Mouse (Mus musculus) ovary, postnatal 10 days (tissue): ENCODE data around the gene Mrpl12.
"Not testable (repeated sequence)": the region's sequence is repeated elsewhere in the genome, so short reads cannot be mapped to it uniquely, and the experiment has no call there.

ENCODE experiments used
- DNase-seq: peaks from one replicate; pipeline ENCODE4 v3.0.0; 2022; ENCODE audit warnings: low spot score

The Mrpl12 gene

DNA sequence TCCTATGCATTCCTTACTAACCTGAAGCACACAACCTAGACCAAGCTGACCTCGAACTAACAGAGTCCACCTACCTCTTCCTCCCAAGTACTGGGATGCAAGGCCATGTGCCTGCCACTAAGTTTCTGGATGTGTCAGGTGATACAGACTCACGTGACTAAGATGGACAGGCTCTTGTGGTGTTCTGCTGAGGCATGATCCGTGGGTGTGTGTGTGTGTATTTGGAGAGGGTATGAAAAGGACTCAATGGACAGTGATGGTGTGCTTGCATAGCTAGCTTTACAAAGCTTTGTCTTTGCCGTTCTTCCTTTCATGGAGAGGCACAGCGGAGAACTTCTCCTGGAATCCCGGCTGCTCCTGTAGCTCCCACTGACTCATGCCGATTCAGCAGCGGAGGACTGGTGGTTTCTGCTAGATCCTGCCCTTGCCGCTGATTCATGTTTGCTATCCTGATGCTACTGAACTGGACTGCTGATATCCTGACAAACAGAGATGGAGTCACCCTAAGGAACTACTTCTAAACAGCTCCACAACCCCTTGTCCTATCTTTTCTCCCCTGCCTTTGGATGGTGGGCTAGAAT, 24.0 kb downstream of the Mrpl12 start:
- no peak for DNase-seq

DNA sequence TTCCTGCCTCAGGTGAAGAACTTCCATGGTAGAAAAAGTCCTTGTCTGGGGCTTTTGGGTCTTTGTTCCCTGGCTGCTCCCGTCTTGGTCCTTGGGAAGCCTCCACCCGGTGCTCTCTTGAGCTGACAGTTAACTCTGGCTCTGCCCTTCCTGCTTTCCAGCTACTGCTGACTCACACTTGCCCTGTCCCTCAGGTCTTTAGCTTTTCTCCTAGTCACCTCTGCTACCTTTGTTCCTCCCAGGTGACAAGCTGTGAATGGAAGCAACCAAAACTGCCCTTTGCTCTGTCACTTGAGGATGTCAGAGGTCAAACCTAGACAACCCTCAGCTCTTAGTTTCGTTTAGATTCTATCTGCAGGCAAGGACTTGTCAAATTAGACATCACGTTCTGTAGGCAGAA, 25.5 kb downstream of the Mrpl12 start:
- no peak for DNase-seq

DNA sequence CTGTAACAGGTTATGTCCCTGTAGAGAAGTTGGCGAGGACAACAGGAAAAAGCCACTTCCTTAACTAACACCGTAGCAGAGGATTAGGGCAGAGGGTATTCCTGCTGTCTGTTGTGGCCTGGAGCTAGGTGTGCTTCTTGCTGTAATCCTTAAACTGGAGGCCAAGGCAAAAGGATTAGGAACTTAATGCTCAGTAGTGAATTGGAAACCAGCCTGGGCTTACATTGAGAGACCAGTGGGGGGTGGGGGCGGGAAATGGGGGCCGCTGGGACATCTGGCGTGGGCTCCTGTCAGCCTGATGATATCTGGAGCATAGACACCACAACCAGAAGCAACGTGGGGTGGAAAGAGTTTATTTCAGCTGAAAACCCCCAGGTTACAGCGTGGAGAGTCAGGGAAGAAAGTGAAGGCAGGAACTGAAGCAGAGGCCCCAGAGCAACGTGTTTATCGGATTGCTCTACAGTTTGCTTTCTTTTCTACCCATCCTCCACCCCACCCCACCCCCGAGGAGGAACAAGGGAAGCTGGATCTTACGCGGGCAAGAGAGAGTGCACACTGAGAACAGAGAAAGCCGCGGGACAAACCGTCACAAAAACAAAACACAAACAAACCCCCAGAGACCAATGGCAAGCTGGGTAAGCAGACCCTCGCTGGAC, 26.1 kb downstream of the Mrpl12 start:
- no peak for DNase-seq

GRCm38 (mm10) chr11:120512790-120513453, 28.5 kb downstream of the Mrpl12 start:
- DNase-seq: no peak

DNA sequence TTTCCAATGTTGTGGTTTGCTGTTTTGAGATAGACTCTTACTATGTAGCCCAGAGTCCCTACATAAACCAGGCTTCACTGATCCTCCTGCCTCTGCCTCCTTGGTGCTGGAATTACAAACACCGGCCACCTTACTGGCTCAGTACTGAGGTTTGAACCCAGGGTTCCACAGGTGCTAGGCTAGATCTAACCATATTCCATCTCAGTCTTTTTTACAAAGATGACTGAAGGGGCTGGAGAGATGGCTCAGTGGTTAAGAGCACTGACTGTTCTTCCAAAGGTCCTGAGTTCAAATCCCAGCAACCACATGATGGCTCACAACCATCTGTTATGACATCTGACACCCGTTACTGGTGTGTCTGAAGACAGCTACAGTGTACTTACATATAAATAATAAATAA, 29.8 kb downstream of the Mrpl12 start:
- DNase-seq: not testable (repeated sequence)

DNA sequence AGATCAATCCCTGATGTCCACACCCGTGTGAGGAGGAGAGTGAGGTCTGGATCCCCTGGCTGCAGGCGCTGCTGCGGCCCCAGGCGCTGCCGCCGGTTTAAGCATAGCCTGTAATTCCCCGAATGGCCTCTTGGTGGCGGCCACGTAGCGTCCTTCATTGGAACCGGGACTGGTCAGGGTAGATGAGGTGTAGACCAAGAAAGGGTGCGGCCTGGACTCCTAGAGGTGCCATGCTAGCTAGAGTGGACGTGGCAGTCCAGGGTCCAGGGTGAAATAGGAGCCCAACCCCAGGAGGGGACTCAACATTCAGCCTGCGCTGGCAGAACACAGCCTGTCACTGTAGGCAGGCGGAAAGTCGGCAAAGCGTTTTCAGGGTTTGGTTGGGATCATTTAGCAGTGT, 31.2 kb downstream of the Mrpl12 start:
- DNase-seq: peak; percentile 89

GRCm38 (mm10) chr11:120517147-120517546, 32.7 kb downstream of the Mrpl12 start:
- no peak for DNase-seq

DNA sequence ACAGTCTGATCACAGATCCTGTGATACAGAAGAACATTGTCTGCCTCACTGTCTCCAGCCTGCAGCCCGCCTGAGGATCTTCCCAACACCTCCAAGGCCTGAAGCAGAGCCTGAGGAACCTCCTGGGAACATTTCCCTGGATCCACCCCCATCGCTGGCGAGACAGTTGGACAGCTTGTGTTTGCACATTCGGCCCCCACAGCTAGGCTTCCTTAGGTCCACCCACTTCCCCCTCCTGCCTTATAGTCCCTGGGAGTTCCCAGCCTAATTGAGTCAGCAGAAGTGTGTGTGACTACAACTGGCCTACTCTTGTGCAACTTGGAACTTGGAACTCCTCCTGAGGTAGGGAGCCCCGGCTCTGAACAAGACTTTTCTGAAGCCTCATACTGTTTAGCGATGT, 33.6 kb downstream of the Mrpl12 start:
- no peak for DNase-seq

DNA sequence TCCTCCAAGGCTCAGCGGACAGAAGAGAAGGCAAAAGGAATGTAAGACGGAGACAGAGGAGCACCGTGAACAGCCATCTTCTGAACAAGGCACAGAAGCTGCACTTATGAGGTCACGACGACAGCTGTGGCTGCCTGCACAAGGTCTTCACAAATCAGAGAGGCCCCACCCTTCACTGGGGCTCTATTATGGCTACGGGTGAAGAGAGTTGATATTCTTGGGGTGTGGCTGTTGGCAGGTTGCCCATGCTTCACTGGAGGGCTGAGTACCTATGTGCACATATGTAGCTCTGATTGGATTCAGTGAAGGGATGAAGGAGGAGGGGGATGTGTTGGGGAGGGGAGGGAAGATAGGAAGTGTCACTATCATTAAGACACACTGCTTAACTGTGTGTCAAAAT, 34.1 kb downstream of the Mrpl12 start:
- no peak for DNase-seq

- DNase-seq: no peak
These were observed 35.3 kb downstream of the Mrpl12 start for GRCm38 (mm10) chr11:120519738-120520137.

GRCm38 (mm10) chr11:120520498-120520897, 36.1 kb downstream of the Mrpl12 start:
- DNase-seq: no peak

DNA sequence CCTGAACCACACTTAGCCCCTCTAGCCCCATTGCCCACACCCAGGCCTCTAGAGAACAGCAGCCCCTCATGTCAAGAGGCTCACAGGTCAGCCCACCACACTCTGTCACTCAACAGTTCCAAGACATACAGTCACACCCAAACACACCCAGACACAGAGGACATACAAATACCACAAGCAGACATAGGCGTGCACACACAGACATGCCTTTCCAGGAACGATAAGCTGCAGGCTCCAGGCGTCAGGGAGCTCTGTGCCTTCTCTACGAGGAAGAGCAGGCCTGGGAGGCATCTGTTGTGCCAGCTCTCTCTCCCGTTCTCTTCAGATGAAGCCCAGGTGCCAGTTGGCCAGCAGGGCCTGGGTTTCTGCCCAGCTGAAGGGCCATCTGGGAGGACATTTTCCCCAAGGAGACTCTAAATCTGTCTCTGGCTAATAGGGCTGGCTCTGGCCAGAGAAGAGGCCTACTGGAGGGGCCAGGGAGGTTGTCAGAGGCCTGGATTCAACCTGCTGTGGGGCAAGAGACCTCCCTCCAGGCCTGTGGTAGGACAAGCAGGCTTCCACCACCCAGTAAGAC, 36.6 kb downstream of the Mrpl12 start:
- DNase-seq: no peak

DNA sequence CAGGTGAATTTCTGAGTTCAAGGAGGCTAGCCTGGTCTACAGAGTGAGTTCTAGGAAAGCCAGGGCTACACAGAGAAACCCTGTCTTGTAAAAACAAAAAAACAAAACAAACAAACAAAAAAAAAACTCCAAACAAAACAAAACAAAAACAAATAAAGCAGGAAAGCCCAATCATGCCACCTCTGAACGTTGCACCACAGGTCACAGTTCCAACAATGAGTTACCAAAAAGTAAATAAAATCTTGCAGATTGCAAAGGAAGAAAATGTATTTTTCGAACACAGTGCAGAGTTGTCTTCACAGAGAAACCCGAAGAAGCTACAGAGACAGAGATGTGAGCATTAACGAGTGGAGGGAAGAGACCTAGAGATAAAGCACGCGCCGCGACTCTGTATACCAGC, 38.2 kb downstream of the Mrpl12 start:
- no peak for DNase-seq

DNA sequence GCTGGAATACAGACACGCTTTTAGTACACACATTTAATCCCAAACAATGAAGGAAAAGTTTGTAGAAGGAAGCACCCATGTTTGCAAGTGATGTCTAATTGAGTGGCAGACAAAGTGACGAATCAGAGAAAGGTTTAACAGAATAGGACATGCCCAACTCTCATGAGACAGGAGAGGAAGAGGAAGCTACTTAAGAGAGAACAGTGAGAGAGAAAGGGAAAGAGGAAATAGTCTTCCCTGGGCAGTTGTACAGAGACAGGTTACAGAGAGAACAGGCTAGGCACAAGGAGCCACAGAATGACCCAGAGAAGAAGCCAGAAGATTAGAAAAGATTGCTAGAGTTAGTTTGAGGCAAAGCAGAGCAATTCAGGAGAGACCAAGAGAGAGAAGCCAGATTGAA, 41.5 kb downstream of the Mrpl12 start:
- DNase-seq: no peak

GRCm38 (mm10) chr11:120527690-120528354, 43.4 kb downstream of the Mrpl12 start:
- DNase-seq: no peak

DNA sequence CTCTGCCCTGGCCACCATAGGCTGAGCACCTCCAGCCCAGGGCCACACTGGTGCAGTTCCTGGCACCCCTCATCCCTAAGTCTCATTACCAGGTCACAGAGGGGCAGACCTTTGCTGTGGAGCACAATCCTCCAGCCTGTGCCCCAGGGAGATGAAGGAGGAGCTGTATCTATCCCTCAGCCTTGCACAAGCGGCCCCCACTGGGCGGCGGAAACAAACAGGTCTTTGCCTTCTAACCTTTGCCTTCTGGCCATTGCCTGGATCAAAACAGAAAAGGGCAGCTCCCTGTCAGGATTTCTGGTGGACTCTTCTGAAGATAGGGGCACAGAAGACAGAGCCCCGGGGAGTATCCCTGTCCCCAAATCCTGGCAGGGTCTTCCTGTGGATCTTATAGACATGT, 44.5 kb downstream of the Mrpl12 start:
- DNase-seq: no peak

DNA sequence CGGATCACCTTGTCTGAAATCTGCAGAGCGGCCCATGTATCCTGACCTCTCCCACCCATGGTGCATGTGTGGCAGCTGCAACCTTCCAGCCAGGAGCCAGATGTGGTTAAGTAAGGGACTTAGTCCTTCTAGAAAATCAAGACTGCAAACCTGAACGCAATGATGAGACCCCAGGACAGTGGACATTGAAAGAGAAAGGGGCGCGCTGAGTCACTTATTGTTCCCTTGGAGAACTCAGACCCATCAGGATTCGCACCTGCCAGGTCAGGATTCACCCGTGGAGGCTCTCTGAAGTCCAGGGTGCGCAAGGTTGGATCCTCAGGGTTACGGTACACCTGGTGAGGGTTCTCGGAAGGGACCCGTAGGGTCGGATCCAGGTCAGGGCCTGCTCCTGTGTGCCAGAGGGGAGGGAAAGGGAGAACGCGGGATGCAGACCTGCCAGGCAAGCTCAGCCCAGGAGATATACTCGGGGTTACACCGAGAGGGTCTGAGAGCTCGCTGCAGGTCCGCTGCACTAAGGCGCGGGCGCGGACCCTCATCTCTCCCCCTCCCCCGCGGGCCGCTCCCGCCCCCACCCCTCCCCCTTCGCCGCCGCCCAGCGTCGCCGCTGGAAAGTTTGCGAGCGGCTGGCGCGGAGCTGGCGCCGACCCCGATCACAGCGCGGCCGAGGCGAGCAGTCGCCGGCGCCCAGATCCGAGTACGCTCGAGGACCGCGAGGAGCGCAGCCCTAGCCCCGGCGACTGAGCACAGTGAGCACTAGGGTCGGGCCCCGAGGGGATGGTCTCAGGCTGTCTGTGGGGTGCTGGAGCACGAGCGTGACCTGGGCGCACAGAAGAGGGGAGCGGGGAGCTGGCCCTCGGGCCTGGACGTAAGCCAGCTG, 45.9 kb downstream of the Mrpl12 start, which contains the start of gene Gcgr:
Gcgr (plus strand) TSS at position 615 of the 880 bp plus-strand sequence.
- DNase-seq: no peak

DNA sequence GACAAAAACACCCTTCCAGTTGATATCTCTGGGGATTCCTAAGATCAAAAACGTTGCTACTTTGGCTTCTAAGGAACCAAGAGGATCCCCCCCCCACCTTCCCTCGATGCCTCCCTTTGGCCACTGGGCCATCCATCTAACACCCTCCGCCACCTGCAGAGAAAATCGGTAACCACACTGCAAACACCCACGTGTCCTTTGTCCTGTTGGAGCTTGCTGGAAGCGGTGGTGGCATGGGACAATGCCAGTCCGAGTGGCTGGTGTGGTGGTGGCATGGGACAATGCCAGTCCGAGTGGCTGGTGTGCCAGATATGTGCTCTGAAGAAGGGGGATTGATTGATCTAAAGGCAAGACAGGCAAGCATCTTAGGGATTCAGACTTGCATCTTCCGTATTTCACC, 47.2 kb downstream of the Mrpl12 start:
- no peak for DNase-seq

DNA sequence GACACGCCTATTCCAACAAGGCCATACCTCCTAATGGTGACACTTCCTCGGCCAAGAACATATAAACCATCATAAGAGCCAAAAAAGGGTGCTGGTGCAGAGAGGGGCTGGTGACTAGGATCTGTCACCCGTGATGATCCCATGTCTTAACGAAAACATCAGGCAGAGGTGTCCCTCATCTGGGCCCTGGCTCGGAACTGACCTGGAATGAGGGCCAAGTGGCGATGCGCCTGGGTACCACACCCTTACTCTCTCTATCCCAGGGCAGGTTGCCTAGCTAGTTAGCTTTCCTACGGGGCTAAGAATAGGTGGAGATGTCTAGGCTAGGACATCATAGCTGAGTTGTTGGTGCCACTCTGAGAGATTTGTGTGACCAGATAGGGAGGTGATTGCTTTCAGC, 49.7 kb downstream of the Mrpl12 start:
- DNase-seq: no peak

DNA sequence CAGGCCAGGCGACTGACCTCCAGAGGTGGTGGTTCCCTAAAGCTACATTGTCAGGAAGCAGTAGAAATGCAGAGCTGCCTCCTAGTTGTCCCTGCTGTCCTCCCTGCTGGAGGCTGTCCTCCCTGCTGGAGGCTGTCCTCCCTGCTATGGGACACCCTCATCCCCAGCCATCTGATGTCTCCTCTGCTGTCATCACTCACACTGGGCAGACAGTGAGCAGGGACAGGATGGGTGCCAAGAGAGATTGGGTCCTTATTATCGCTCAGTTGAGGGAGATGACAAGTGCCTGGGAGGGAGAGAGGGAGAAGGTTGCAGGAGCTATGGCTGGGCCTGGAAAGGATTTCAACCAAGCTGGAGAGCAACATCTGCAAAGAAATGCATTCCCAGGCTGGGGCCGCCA, 50.7 kb downstream of the Mrpl12 start:
- DNase-seq: no peak

- DNase-seq: no peak
These were observed 51.4 kb downstream of the Mrpl12 start for GRCm38 (mm10) chr11:120535804-120536203.

- no peak for DNase-seq
These were observed 54.1 kb downstream of the Mrpl12 start for GRCm38 (mm10) chr11:120538485-120538884.
